Mouse (Mus musculus): Measurements from ENCODE around the gene Patl2. TPM values are rescaled to one million over a fixed set of nuclear protein-coding genes. Genes with fewer than 3 reads are reported as not detected.

The Patl2 gene
- polyA plus RNA-seq, 1 experiment from 2014 or later: 0.09 TPM

DNA sequence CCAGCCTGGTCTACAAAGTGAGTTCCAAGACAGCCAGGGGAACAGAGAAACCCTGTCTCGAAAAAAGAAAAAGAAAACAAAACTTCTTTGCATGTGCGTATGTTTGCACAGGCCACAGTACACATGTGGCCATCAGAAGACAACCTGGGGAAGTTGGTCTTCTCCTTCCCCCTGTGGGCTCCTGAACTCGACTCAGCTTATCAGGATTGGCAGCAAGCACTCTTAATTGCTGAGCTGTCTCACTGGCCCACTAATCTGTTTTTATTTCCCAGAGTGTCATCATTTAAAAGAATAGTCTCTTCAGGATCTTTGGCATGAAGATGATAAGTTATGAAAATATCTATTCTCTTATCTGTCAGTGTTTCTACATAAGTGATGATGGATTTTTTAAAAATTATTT, 5.9 kb upstream of the Patl2 start:
- no peak overlapping the region for H3K4me3 ChIP-seq (ENCODE audit: low read depth, low read length)
- no peak overlapping the region for H3K9ac ChIP-seq (ENCODE audit: low read depth, low read length)
- WGBS: 80% methylated on average over 3 of the region's 3 CpGs
- H3K4me1 ChIP-seq (replicated peaks; ENCODE audit: control insufficient read depth, insufficient read depth, low read length): no peaks in the 10 kb centered on the region
- no peak overlapping the region for H3K27ac ChIP-seq (ENCODE audit: low read depth, low read length)
- H3K9me3 ChIP-seq (ENCODE audit: control insufficient read depth, low read length): no peaks in the 10 kb centered on the region
- ATAC-seq (ENCODE audit: low FRiP score) (no peak), DNase-seq (ENCODE audit: low spot score) (no peak)
- H3K4me2 ChIP-seq (replicated peaks; ENCODE audit: low read depth, low read length): no peak overlapping the region
- no peaks in the 10 kb centered on the region for H3K27me3 ChIP-seq (ENCODE audit: control insufficient read depth, insufficient read depth, low read length)
- H3K36me3 ChIP-seq (ENCODE audit: control insufficient read depth, insufficient read depth, low read length): no peaks in the 10 kb centered on the region

DNA sequence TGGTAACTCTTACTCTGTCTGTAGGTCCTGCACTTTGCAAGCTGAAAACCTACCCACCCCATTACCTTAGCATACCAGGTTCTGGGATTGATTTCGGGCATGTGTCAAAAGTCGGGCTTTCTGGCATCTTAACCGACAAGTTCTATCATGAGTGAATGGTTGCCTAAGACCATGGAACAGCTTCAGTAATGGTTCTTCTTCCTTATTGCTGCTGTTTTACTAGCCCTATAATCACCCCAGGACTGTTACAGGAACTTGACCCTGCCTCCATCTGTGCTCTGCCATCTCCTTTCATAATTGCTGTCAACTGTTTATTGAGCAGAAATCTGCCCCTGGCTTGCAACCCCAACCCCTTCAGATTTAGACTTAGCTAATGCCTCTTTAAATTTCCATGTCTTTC, 762 bp upstream of the Patl2 start:
- no peak for DNase-seq (ENCODE audit: low spot score)
- H3K36me3 ChIP-seq (ENCODE audit: control insufficient read depth, insufficient read depth, low read length): no peaks in the 10 kb centered on the region
- no peaks in the 10 kb centered on the region for H3K4me1 ChIP-seq (replicated peaks; ENCODE audit: control insufficient read depth, insufficient read depth, low read length)
- H3K27me3 ChIP-seq (ENCODE audit: control insufficient read depth, insufficient read depth, low read length): no peaks in the 10 kb centered on the region
- H3K4me2 ChIP-seq (replicated peaks; ENCODE audit: low read depth, low read length): no peak overlapping the region
- no peak overlapping the region for H3K27ac ChIP-seq (ENCODE audit: low read depth, low read length)
- ATAC-seq (ENCODE audit: low FRiP score): no peak
- H3K9me3 ChIP-seq (ENCODE audit: control insufficient read depth, low read length): no peaks in the 10 kb centered on the region
- no peak overlapping the region for H3K4me3 ChIP-seq (ENCODE audit: low read depth, low read length)
- 92% methylated on average over 3 of the region's 3 CpGs for WGBS
- no peak overlapping the region for H3K9ac ChIP-seq (ENCODE audit: low read depth, low read length)

DNA sequence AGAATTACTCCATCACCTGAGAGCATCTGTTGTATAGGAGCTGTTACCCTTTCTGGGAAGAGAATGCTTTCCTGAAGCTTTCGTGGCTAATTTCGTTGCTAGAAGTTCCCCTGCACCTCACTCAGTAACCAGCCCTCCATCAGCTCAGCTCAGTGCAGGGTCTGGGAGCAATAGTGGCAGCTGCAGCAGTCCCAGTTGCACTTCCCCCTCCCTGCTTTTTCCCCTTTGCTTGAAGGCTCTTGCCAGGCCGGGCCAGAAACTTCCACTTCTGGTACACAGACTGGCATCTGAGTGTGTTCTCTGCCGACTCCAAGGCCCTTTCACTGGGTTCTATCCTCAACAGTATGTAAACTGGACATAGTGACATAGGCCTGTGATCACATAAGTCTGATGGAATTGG, 903 bp downstream of the Patl2 start:
- no peak overlapping the region for H3K4me3 ChIP-seq (ENCODE audit: low read depth, low read length)
- WGBS: 86% methylated on average over 4 of the region's 4 CpGs
- no peak for DNase-seq (ENCODE audit: low spot score)

GRCm38 (mm10) chr2:122180051-122180822, 5.8 kb downstream of the Patl2 start:
- Histone ChIP-seq H3K4me1 (replicated peaks; ENCODE audit: control insufficient read depth, insufficient read depth, low read length) (no peaks in the 10 kb centered on the region), H3K4me2 (replicated peaks; ENCODE audit: low read depth, low read length) (no peak overlapping the region), H3K27ac (ENCODE audit: low read depth, low read length) (no peak overlapping the region), H3K36me3 (ENCODE audit: control insufficient read depth, insufficient read depth, low read length) (no peaks in the 10 kb centered on the region), H3K9me3 (ENCODE audit: control insufficient read depth, low read length) (no peaks in the 10 kb centered on the region), H3K27me3 (ENCODE audit: control insufficient read depth, insufficient read depth, low read length) (no peaks in the 10 kb centered on the region), H3K9ac (ENCODE audit: low read depth, low read length) (no peak overlapping the region), H3K4me3 (ENCODE audit: low read depth, low read length) (no peak overlapping the region)
- ATAC-seq (ENCODE audit: low FRiP score): no peak
- DNase-seq (ENCODE audit: low spot score): no peak
- 77% methylated on average over 8 of the region's 8 CpGs for WGBS

More for the DNA sequence above, 903 bp downstream of the Patl2 start:
- no peaks in the 10 kb centered on the region for H3K36me3 ChIP-seq (ENCODE audit: control insufficient read depth, insufficient read depth, low read length)
- no peaks in the 10 kb centered on the region for H3K9me3 ChIP-seq (ENCODE audit: control insufficient read depth, low read length)
- H3K27me3 ChIP-seq (ENCODE audit: control insufficient read depth, insufficient read depth, low read length): no peaks in the 10 kb centered on the region
- no peak overlapping the region for H3K27ac ChIP-seq (ENCODE audit: low read depth, low read length)
- no peak for ATAC-seq (ENCODE audit: low FRiP score)
- no peaks in the 10 kb centered on the region for H3K4me1 ChIP-seq (replicated peaks; ENCODE audit: control insufficient read depth, insufficient read depth, low read length)
- H3K4me2 ChIP-seq (replicated peaks; ENCODE audit: low read depth, low read length): no peak overlapping the region
- H3K9ac ChIP-seq (ENCODE audit: low read depth, low read length): no peak overlapping the region

DNA sequence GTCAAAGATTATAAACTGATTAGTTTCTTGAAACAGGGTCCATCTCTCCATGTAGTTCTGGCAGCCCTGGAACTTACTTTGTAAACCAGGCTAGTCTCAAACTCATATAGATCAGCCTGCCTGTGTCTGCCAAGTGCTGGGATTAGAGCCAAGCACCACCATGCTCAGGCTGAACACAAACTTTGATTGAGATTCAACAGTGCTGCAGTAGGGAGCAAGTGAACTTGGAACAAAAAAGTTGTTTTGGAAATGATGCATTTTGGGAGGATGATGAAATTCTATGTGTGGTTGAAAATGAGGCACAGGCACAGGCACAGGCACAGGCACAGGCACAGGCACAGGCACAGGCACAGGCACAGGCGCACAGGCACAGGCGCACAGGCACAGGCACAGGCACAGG, 13.8 kb downstream of the Patl2 start:
- Histone ChIP-seq H3K36me3 (ENCODE audit: control insufficient read depth, insufficient read depth, low read length) (no peaks in the 10 kb centered on the region), H3K27me3 (ENCODE audit: control insufficient read depth, insufficient read depth, low read length) (no peaks in the 10 kb centered on the region), H3K4me3 (ENCODE audit: low read depth, low read length) (no peak overlapping the region), H3K9me3 (ENCODE audit: control insufficient read depth, low read length) (no peaks in the 10 kb centered on the region), H3K4me2 (replicated peaks; ENCODE audit: low read depth, low read length) (no peak overlapping the region), H3K4me1 (replicated peaks; ENCODE audit: control insufficient read depth, insufficient read depth, low read length) (no peaks in the 10 kb centered on the region), H3K9ac (ENCODE audit: low read depth, low read length) (no peak overlapping the region), H3K27ac (ENCODE audit: low read depth, low read length) (no peak overlapping the region)
- DNase-seq (ENCODE audit: low spot score) (no peak), ATAC-seq (ENCODE audit: low FRiP score) (no peak)
- WGBS: 94% methylated on average over 2 of the region's 2 CpGs

DNA sequence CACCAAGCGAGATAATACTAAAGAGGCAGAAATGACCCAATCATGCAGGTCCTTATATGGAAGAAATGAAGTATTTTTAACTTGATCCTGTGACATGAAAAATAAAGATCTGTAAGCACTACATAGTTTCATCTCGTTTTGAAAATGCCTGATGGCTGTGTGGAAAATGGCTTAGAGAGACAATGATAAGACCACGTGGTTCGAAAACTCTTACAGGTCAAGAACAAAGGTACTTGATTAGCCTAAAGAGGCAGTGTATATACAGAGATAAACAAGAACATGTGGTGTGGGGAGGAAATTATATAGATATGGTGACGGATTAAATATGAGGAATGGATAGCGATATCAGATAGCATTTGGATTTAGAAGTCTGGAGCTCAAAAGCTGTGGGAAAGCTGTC, 14.7 kb downstream of the Patl2 start:
- H3K9ac ChIP-seq (ENCODE audit: low read depth, low read length): no peak overlapping the region
- no peaks in the 10 kb centered on the region for H3K4me1 ChIP-seq (replicated peaks; ENCODE audit: control insufficient read depth, insufficient read depth, low read length)
- H3K9me3 ChIP-seq (ENCODE audit: control insufficient read depth, low read length): no peaks in the 10 kb centered on the region
- H3K36me3 ChIP-seq (ENCODE audit: control insufficient read depth, insufficient read depth, low read length): no peaks in the 10 kb centered on the region
- H3K27me3 ChIP-seq (ENCODE audit: control insufficient read depth, insufficient read depth, low read length): no peaks in the 10 kb centered on the region
- no peak for DNase-seq (ENCODE audit: low spot score)
- ATAC-seq (ENCODE audit: low FRiP score): no peak
- H3K27ac ChIP-seq (ENCODE audit: low read depth, low read length): no peak overlapping the region
- no peak overlapping the region for H3K4me3 ChIP-seq (ENCODE audit: low read depth, low read length)
- WGBS: 90% methylated on average over 6 of the region's 6 CpGs
- H3K4me2 ChIP-seq (replicated peaks; ENCODE audit: low read depth, low read length): no peak overlapping the region

- no peaks in the 10 kb centered on the region for H3K9me3 ChIP-seq (ENCODE audit: control insufficient read depth, low read length)
- H3K4me1 ChIP-seq (replicated peaks; ENCODE audit: control insufficient read depth, insufficient read depth, low read length): no peaks in the 10 kb centered on the region
- no peaks in the 10 kb centered on the region for H3K36me3 ChIP-seq (ENCODE audit: control insufficient read depth, insufficient read depth, low read length)
- 82% methylated on average over 11 of the region's 11 CpGs for whole genome bisulfite sequencing
- H3K4me2 ChIP-seq (replicated peaks; ENCODE audit: low read depth, low read length): no peak overlapping the region
- DNase-seq (ENCODE audit: low spot score) (no peak), ATAC-seq (ENCODE audit: low FRiP score) (no peak)
- H3K9ac ChIP-seq (ENCODE audit: low read depth, low read length): no peak overlapping the region
- H3K27ac ChIP-seq (ENCODE audit: low read depth, low read length): no peak overlapping the region
- H3K27me3 ChIP-seq (ENCODE audit: control insufficient read depth, insufficient read depth, low read length): no peaks in the 10 kb centered on the region
- H3K4me3 ChIP-seq (ENCODE audit: low read depth, low read length): no peak overlapping the region
These were observed 21.7 kb downstream of the Patl2 start for GRCm38 (mm10) chr2:122164293-122164692.

DNA sequence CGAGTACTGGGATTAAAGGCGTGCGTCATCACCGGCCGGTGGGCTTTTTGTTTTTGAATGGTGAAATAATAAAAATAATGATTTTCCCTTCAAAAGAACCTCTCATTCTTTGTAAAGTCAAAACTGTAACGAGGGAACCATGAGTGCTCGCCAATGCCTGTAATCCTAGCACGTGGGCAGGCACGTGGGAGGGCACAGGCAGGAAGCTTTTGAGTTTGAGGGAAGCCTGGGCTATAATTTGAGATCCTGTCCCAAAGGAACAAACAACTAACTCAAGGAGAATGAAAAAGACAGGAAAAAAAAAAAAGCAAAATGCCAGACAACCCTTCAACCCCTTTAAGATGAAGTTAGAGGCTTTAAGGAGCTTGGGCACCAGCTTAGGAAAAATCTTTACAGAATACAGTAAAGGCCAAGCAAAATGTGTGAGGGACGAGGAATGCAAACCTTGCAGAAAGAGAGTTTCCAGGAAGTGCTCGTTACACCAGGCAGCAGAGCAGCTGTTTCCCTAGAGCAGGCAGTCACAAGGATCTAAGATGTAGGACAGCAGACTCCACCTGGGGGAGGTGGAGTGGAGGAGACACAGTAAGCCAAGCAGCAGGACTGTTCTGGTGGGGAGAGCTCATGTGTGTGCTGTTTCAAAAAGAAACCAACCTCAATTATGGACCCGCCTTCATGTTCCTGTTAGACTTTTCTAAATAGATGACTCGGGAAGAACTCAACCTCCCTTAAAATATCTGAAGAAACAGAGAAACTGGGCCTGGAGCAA, 22.4 kb downstream of the Patl2 start:
- Histone ChIP-seq H3K9ac (ENCODE audit: low read depth, low read length) (no peak overlapping the region), H3K27me3 (ENCODE audit: control insufficient read depth, insufficient read depth, low read length) (no peaks in the 10 kb centered on the region), H3K4me1 (replicated peaks; ENCODE audit: control insufficient read depth, insufficient read depth, low read length) (no peaks in the 10 kb centered on the region), H3K27ac (ENCODE audit: low read depth, low read length) (no peak overlapping the region), H3K4me3 (ENCODE audit: low read depth, low read length) (no peak overlapping the region), H3K4me2 (replicated peaks; ENCODE audit: low read depth, low read length) (no peak overlapping the region), H3K36me3 (ENCODE audit: control insufficient read depth, insufficient read depth, low read length) (no peaks in the 10 kb centered on the region), H3K9me3 (ENCODE audit: control insufficient read depth, low read length) (no peaks in the 10 kb centered on the region)
- DNase-seq (ENCODE audit: low spot score) (no peak), ATAC-seq (ENCODE audit: low FRiP score) (no peak)
- WGBS: 82% methylated on average over 13 of the region's 13 CpGs

DNA sequence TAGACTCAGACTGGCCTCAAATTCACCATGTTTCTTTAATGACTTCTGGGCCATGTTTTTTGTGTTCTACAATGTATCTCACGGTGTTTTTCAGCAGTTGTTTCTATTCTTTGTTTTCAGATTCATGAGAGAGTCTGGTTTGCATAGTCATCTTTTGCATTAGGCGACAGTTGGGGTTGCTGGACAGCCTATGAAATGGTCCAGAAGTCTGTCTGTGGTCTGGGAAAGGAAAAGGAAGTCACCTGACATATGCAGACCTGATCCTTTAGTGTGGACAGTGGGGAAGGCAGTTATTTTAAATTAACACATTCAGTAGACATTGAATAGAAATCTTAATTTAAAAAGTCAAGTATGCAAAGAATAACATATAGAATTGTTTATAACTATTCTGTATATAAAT, 23.5 kb downstream of the Patl2 start:
- Histone ChIP-seq H3K27ac (ENCODE audit: low read depth, low read length) (no peak overlapping the region), H3K4me1 (replicated peaks; ENCODE audit: control insufficient read depth, insufficient read depth, low read length) (no peaks in the 10 kb centered on the region), H3K27me3 (ENCODE audit: control insufficient read depth, insufficient read depth, low read length) (no peaks in the 10 kb centered on the region), H3K9ac (ENCODE audit: low read depth, low read length) (no peak overlapping the region), H3K4me3 (ENCODE audit: low read depth, low read length) (no peak overlapping the region), H3K36me3 (ENCODE audit: control insufficient read depth, insufficient read depth, low read length) (no peaks in the 10 kb centered on the region), H3K9me3 (ENCODE audit: control insufficient read depth, low read length) (no peaks in the 10 kb centered on the region), H3K4me2 (replicated peaks; ENCODE audit: low read depth, low read length) (no peak overlapping the region)
- DNase-seq (ENCODE audit: low spot score): no peak
- 77% methylated on average over 2 of the region's 2 CpGs for WGBS
- ATAC-seq (ENCODE audit: low FRiP score): no peak
